Mouse (Mus musculus) midbrain, embryonic 10.5 days (tissue): ENCODE data around the gene Cfl1. TPM values are rescaled to one million over a fixed set of nuclear protein-coding genes. Genes with fewer than 3 reads are reported as not detected.

ENCODE experiments used
- DNase-seq: peaks from one replicate; pipeline ENCODE4 v3.0.0-alpha.2; 2017; ENCODE audit warnings: low spot score
- H3K27ac ChIP-seq: fragments of 300-500 bp; sonication (generic); replicated peaks from 2 replicates; pipeline ENCODE4 v1.5.1; 2016; ENCODE audit warnings: mild to moderate bottlenecking
- H3K27me3 ChIP-seq: fragments of 300-500 bp; sonication (generic); 2 replicates; pipeline ENCODE4 v1.6.1; 2016; ENCODE audit warnings: low read depth, mild to moderate bottlenecking; ENCODE audit not compliant: poor library complexity, severe bottlenecking
- H3K36me3 ChIP-seq: fragments of 300-500 bp; sonication (generic); 2 replicates; pipeline ENCODE4 v1.6.1; 2016; ENCODE audit warnings: mild to moderate bottlenecking, moderate library complexity
- H3K4me1 ChIP-seq: fragments of 300-500 bp; sonication (generic); 2 replicates; pipeline ENCODE4 v1.6.1; 2016
- H3K4me3 ChIP-seq: fragments of 300-500 bp; sonication (generic); 2 replicates; pipeline ENCODE4 v1.5.1; 2016; ENCODE audit warnings: mild to moderate bottlenecking, moderate library complexity
- H3K9me3 ChIP-seq: fragments of 300-500 bp; sonication (generic); replicated peaks from 2 replicates; pipeline ENCODE4 v1.6.1; 2016; ENCODE audit warnings: mild to moderate bottlenecking
- WGBS: fragments of 180-500 bp; shearing (Covaris S2); methylation state at CpG from one replicate; pipeline ENCODE4 v1.1.7; 2016; 5-methylcytosine and 5-hydroxymethylcytosine counted together
- polyA plus RNA-seq: library from polyadenylated mRNA; unstranded; fragments of >200 nt; fragmentation: Nextera tagmentation; extraction: Ambion mirVana; gene quantifications from 2 replicates; pipeline ENCODE4 v1.2.1, GENCODE M21; 2016

Cfl1 gene
- polyA plus RNA-seq, 1 experiment from 2014 or later = 3,131 TPM

DNA sequence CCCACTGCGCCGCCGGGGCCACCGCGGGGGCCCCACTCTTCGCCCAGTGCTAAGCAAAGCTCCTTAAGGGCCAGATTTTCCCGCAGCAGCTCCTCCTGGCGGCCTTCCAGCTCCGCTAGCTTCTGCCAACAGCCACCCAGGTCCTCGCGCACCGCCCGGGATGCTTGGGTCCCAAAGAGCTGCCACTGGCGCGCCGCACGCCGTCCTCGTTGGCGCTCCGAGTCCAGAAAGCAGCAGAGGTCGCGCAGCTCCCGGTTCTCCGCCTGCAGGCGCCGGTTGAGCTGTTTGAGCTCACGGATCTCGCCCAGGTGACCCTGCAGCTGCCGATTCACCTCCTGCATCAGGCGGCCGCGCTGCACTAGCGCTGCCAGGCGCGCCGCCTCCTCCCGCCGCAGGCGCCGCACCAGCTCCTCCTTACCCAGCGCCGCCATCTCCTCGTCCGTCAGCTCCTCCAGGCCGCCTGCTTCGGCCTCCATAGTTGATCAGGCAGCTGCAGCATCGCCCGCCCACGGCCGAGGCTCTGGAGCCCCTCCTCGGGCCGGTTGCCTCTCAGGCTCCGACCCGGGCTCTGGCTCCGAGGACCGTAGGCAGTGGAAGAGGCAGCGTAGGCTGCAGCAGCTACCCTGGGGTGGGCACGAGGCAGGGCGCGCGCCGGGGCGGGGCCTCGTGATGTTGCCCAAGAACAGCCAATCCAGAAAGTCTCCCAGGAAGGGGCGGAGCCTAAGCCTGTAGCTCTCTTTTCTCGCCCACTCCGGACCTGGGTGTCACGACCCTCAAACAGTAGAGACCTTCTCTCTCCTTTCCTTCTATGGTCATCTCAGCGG, 33.1 kb upstream of the Cfl1 start:
- Histone ChIP-seq H3K27ac (peak overlapping the region; percentile 91), H3K27me3 (peaks cover 25% of the 10 kb centered on the region), H3K4me3 (peak overlapping the region; percentile 68), H3K36me3 (peaks cover 21% of the 10 kb centered on the region), H3K4me1 (peaks cover 54% of the 10 kb centered on the region), H3K9me3 (no peaks in the 10 kb centered on the region)
- peak; percentile 95 for DNase-seq
- WGBS = under 1% methylated on average over 70 of the region's 70 CpGs

DNA sequence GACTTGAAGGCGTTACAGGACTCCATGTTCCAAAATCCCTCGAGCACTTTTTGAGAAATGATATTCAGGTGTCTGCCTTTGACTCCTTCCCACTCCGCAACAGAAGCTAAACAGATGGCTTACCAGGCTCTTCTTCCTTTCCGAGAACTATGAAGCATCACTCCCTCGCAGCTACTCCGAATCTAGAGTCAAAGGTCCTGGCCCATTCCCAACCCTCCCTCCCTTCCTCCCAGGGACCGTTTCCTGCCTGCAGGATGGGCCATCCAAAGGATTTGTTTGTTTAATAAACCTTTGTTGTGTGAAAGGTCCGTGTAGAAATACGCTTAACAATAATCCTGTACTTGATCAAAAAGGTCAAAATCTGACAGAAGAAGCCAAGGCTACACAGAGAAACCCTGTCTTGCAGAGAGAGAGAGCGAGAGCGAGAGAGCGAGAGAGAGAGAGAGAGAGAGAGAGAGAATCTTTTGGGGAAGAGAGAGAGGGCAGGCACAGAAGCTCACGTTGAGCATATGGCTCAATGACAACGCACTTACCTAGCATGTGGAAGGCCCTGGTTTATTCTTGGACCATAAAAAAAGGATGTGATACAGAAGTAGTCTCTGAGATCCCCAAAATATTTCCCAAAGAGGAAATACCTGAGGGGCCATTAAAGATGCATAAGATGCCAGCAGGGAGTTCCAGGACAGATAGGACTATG, 32.4 kb upstream of the Cfl1 start, which contains the start of gene Ccdc85b:
TSS of gene Ccdc85b (minus strand) at position 149 of the 697 bp plus-strand sequence.
- Histone ChIP-seq H3K4me1 (peaks cover 54% of the 10 kb centered on the region), H3K4me3 (peak within 1 kb of the TSS; percentile 68), H3K27ac (peak within 1 kb of the TSS; percentile 91), H3K9me3 (no peaks in the 10 kb centered on the region), H3K27me3 (peaks cover 25% of the 10 kb centered on the region), H3K36me3 (peaks cover 28% of the 10 kb centered on the region)
- DNase-seq = no peak
- 15% methylated on average over 14 of the region's 14 CpGs for WGBS

DNA sequence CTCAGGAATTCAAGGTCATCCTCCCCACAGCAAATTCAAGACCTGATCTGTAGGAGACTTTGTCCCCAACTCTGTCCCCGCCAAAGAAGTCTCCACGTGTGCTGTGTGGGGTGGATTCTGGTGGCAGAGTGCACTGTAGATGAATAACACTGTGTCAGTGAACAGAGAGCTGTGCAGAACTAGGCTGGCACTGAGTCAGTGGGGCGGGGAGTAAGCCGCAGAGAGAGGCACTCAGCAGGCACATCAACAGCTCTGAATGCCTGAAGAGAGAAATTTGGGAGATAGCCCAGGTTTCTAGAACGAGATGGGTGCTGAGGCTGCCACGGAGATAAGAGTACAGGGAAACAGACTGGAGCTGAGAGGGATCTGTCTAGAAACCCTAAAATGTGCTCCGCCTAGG, 31.2 kb upstream of the Cfl1 start:
- no peak overlapping the region for H3K4me3 ChIP-seq
- 67% methylated on average over 7 of the region's 7 CpGs for WGBS
- H3K36me3 ChIP-seq = peaks cover 35% of the 10 kb centered on the region
- H3K9me3 ChIP-seq = no peaks in the 10 kb centered on the region
- no peak for DNase-seq
- no peak overlapping the region for H3K27ac ChIP-seq
- peaks cover 59% of the 10 kb centered on the region for H3K4me1 ChIP-seq
- peaks cover 25% of the 10 kb centered on the region for H3K27me3 ChIP-seq

DNA sequence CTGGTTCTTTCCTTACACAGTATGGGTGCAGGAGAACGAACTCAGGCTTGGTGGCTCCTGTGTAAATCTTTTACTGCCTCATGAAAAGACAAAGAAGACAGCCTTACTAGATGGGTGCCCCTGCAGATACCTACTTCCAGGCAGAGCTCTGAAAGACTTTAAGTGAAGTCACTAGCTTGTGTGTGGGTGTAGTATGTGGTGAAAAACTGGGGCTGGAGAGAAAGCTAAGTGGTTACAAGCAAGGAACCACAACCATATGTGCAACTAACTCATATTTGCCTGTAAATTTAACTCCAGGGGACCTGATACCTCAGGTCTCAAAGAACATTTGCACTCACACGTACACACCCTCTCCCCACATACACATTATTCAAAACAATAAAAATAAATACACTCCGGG, 30.4 kb upstream of the Cfl1 start:
- peaks cover 60% of the 10 kb centered on the region for H3K4me1 ChIP-seq
- DNase-seq = no peak
- WGBS = 33% methylated on average over 3 of the region's 3 CpGs
- H3K9me3 ChIP-seq = no peaks in the 10 kb centered on the region
- H3K4me3 ChIP-seq = peak overlapping the region; percentile 73
- H3K36me3 ChIP-seq = peaks cover 35% of the 10 kb centered on the region
- H3K27me3 ChIP-seq = peaks cover 25% of the 10 kb centered on the region
- peak overlapping the region; percentile 83 for H3K27ac ChIP-seq

DNA sequence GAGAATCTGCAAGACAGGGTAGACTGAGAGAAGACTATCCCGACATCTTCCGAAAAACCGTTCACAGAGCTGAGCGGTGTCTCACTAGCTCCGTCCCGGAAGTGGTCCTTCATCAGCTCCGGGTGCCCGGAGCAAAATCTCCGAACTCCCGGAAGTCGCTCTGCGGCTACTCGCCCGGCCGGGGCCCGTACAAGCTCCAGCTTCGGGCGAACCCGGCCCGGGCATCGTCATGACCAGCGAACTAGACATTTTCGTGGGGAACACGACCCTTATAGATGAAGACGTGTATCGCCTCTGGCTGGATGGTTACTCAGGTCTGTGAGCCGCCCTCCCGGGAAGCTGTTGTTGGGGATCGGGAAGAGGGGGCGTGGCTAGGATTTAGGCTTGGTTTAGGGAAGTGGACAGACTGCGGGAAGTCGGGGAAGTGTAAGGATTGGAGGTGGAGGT, 29.8 kb upstream of the Cfl1 start, which contains the start of gene Fibp:
TSS of gene Fibp (plus strand) at position 151 of the 447 bp plus-strand sequence.
- peaks cover 54% of the 10 kb centered on the region for H3K4me1 ChIP-seq
- peaks cover 22% of the 10 kb centered on the region for H3K27me3 ChIP-seq
- under 1% methylated on average over 32 of the region's 32 CpGs for WGBS
- no peaks in the 10 kb centered on the region for H3K9me3 ChIP-seq
- peak within 1 kb of the TSS; percentile 83 for H3K27ac ChIP-seq
- peak; percentile 93 for DNase-seq
- H3K36me3 ChIP-seq = peaks cover 36% of the 10 kb centered on the region
- H3K4me3 ChIP-seq = peak within 1 kb of the TSS; percentile 73

DNA sequence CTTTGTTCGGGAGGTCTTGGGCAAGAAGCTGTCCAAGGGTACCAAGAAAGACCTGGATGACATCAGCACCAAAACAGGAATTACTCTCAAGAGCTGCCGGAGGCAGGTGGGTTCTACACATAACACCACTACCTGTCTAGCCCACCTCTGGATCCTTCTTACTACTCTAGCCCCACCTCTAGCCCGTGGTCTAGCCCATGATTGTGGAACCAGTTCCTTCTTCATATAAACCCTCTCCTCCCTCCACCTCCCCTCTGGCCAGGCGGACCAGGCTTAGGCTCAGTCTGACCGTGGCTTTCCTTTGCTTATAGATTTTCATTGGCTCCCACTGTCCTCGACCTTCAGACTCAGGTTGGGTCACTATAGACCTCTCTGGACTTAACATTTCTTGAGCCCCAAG, 28.8 kb upstream of the Cfl1 start:
- H3K36me3 ChIP-seq = peaks cover 45% of the 10 kb centered on the region
- 89% methylated on average over 6 of the region's 6 CpGs for WGBS
- H3K9me3 ChIP-seq = no peaks in the 10 kb centered on the region
- peaks cover 20% of the 10 kb centered on the region for H3K27me3 ChIP-seq
- H3K4me1 ChIP-seq = peaks cover 45% of the 10 kb centered on the region
- DNase-seq = no peak
- H3K4me3 ChIP-seq = peak overlapping the region; percentile 73
- H3K27ac ChIP-seq = no peak overlapping the region

DNA sequence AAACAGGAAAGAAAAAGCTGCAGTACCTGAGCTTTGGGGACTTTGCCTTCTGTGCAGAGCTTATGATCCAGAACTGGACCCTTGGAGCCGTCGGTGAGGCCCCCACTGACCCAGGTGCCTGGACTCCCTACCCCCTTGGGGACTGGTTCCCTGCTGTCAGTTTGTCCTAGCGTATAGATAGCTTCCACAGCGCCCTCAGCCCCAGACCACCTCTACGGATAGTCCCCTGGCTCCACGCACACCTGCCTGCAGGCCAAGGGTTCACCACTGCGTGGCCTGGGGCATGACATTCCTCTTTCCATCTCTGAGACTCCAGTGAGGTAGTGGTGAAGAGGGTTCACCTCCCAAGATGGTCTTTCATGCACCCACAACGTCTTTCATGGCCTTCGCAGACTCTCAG, 27.0 kb upstream of the Cfl1 start:
- Histone ChIP-seq H3K4me1 (peaks cover 27% of the 10 kb centered on the region), H3K4me3 (peak overlapping the region; percentile 14; the same call in 1 of the 2 replicates), H3K27ac (no peak overlapping the region), H3K36me3 (peaks cover 58% of the 10 kb centered on the region), H3K9me3 (no peaks in the 10 kb centered on the region), H3K27me3 (peaks cover 17% of the 10 kb centered on the region)
- DNase-seq = no peak
- WGBS = 90% methylated on average over 9 of the region's 9 CpGs

DNA sequence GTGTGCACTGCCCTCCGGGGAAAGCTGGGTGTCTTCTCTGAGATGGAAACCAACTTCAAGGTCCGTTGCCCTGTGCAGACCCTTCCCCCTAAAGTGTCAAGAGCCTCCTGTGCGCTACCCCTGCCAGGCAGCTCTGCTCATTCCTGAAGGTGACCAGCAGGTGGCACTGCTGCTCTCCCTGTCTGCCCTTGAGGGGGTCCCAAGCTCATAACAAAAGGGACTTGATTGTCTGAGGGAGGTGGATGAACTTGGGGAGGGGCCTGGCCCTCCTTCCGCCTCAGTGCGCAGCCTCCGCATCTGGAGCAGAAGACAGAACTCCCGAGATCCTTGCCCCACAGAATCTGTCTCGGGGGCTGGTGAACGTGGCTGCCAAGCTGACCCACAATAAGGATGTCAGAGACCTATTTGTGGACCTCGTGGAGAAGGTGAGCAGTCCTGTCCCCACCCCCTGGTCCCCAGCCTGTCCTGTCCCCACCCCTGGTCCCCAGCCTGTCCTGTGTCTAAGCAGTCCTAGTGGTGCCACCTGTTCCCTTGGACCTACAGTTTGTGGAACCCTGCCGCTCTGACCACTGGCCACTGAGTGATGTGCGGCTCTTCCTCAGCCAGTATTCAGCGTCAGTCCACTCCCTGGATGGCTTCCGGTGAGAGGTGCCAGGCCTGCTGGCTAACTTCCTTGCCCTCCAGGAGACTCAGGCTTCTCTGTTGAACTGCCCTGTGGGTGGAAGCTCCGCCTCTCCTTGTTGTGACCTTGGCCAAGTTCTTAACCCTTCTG, 26.3 kb upstream of the Cfl1 start:
- DNase-seq = peak; percentile 78
- Histone ChIP-seq H3K4me1 (peaks cover 27% of the 10 kb centered on the region), H3K27ac (peak overlapping the region; percentile 66), H3K4me3 (peak overlapping the region; percentile 35), H3K9me3 (no peaks in the 10 kb centered on the region), H3K36me3 (peaks cover 58% of the 10 kb centered on the region), H3K27me3 (peaks cover 9% of the 10 kb centered on the region)
- WGBS = 58% methylated on average over 15 of the region's 15 CpGs

DNA sequence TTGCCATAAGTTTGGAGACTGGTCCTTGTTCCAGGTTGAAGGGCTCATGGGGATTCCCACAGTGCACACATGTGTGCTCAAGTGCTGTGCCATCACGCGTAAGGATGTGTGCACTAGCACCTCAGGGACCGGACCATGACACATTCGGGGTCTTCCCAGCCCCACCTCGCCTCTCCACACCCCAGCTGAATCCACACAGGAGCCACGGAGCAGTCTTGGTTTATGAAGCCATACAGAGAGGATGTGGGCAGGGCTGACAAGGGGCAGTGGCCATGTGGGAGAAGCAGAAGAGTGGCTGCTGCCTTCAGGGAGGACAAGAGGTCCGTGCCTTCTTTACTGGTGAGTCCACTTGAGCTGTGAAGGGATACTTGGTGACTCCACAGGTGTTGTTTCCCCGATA, 25.2 kb upstream of the Cfl1 start:
- 94% methylated on average over 8 of the region's 8 CpGs for WGBS
- DNase-seq = no peak
- H3K36me3 ChIP-seq = peaks cover 58% of the 10 kb centered on the region
- H3K27me3 ChIP-seq = no peaks in the 10 kb centered on the region
- H3K9me3 ChIP-seq = no peaks in the 10 kb centered on the region
- no peak overlapping the region for H3K27ac ChIP-seq
- H3K4me1 ChIP-seq = peaks cover 22% of the 10 kb centered on the region
- H3K4me3 ChIP-seq = no peak overlapping the region

DNA sequence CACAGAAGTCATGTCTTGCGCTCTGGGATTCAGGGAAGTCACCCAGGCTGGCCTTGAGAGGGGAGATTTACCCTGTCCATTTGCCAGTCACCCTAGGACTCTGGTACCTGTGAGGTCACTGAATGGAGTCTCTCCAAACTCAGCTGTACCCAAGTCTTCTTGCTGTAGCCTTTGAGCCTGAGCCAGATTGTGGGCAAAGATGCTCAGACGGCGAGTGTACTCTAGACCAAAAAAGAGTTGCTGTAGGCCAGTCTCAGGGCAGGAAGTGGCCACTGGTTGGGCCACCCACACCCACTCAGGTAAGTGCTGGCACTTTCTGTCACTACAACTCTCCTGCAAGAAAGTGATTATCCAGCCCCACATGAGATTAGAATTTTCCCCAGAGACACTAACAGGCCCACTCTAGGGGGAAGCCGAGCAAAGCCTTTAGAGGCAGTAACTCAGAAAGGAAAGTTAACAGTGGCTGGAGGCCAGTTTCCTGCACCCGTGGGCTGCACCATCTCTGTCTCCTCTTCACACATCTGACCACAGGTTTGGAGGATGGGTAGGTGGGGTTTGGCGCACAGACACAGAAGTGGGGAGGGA, 23.2 kb upstream of the Cfl1 start:
- WGBS = 90% methylated on average over 6 of the region's 6 CpGs
- H3K4me3 ChIP-seq = no peak overlapping the region
- H3K36me3 ChIP-seq = peaks cover 57% of the 10 kb centered on the region

DNA sequence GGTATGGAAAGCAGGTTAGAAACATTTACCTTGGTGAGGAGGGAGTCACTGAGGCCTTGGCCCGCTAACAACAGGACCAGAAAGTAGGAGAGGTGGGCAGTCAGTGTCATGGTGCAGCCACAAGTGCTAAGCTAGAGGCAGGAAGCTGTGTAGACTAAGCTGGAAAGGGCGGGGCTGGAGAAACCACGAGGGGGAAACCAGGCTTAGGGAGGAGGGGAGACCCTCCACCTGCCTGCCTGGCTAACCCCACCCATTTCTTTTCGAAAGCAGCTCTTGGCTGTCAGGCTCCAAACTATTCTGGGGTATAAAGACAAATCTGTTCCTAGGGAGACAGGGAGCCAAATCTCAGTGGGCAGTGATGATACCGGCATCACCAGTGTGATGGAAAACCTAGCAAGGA, 21.9 kb upstream of the Cfl1 start, which contains the start of gene Ctsw:
TSS of gene Ctsw (minus strand) at position 134 of the 400 bp plus-strand sequence.
- Histone ChIP-seq H3K4me3 (no peak within 1 kb of the TSS), H3K9me3 (no peaks in the 10 kb centered on the region), H3K27me3 (no peaks in the 10 kb centered on the region), H3K36me3 (peaks cover 43% of the 10 kb centered on the region), H3K4me1 (peaks cover 10% of the 10 kb centered on the region), H3K27ac (no peak within 1 kb of the TSS)
- DNase-seq = no peak
- 54% methylated on average over 5 of the region's 5 CpGs for WGBS

More for the DNA sequence above, 23.2 kb upstream of the Cfl1 start:
- peaks cover 10% of the 10 kb centered on the region for H3K4me1 ChIP-seq
- no peak for DNase-seq
- no peaks in the 10 kb centered on the region for H3K9me3 ChIP-seq
- no peaks in the 10 kb centered on the region for H3K27me3 ChIP-seq
- no peak overlapping the region for H3K27ac ChIP-seq

DNA sequence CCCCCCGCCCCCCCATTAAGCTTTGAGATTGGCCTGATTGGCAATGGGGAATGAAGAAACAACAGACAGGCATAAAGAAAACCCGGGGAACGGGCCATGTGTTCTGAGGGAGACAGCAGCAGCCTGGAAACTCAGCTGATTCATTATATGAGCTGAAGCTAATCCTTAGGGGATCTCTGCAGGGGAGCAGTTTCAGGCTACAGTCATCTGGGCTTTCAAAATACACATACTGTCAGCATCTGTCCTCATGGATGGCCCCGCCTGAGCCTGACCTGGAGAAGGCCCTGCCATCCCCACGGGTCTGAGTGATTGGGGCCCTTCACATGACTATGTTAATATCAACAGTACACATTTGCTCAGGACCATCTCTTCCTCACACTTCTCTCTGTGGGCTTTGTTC, 18.4 kb upstream of the Cfl1 start:
- Histone ChIP-seq H3K36me3 (peaks cover 8% of the 10 kb centered on the region), H3K9me3 (no peaks in the 10 kb centered on the region), H3K4me1 (peaks cover 27% of the 10 kb centered on the region), H3K4me3 (no peak overlapping the region), H3K27ac (no peak overlapping the region), H3K27me3 (peaks cover 10% of the 10 kb centered on the region; the same call in 1 of the 2 replicates)
- no peak for DNase-seq
- WGBS = 63% methylated on average over 5 of the region's 5 CpGs
